Mouse (Mus musculus): ENCODE data around the gene Rint1. TPM values are rescaled to one million over a fixed set of nuclear protein-coding genes. Genes with fewer than 3 reads are reported as not detected.

The Rint1 gene
- polyA plus RNA-seq, 1 experiment from 2014 or later: 36.5 TPM

- Histone ChIP-seq H3K27me3 (replicated peaks; ENCODE audit: low read depth, poor library complexity, severe bottlenecking) (no peaks in the 10 kb centered on the region), H3K27ac (replicated peaks) (no peak overlapping the region), H3K4me3 (no peak overlapping the region), H3K9me3 (no peaks in the 10 kb centered on the region), H3K36me3 (replicated peaks) (peaks cover 85% of the 10 kb centered on the region), H3K4me1 (no peaks in the 10 kb centered on the region)
- no peak for DNase-seq (ENCODE audit: low spot score)
- whole genome bisulfite sequencing: 78% methylated on average over 7 of the region's 7 CpGs
These were observed 71.1 kb downstream of the Rint1 start for GRCm38 (mm10) chr5:23858643-23859042.

- 88% methylated on average over 1 of the region's 1 CpGs for WGBS
- Histone ChIP-seq H3K36me3 (replicated peaks) (peaks cover 80% of the 10 kb centered on the region), H3K4me3 (no peak overlapping the region), H3K9me3 (no peaks in the 10 kb centered on the region), H3K4me1 (no peaks in the 10 kb centered on the region), H3K27me3 (replicated peaks; ENCODE audit: low read depth, poor library complexity, severe bottlenecking) (no peaks in the 10 kb centered on the region), H3K27ac (replicated peaks) (no peak overlapping the region)
- no peak for DNase-seq (ENCODE audit: low spot score)
These were observed 71.7 kb downstream of the Rint1 start for GRCm38 (mm10) chr5:23859087-23859718.

GRCm38 (mm10) chr5:23859896-23860295 is 72.4 kb downstream of the Rint1 start:
- H3K27ac ChIP-seq (replicated peaks): no peak overlapping the region
- no peaks in the 10 kb centered on the region for H3K27me3 ChIP-seq (replicated peaks; ENCODE audit: low read depth, poor library complexity, severe bottlenecking)
- WGBS: 80% methylated on average over 5 of the region's 5 CpGs
- no peak for DNase-seq (ENCODE audit: low spot score)
- H3K9me3 ChIP-seq: no peaks in the 10 kb centered on the region
- peaks cover 73% of the 10 kb centered on the region for H3K36me3 ChIP-seq (replicated peaks)
- H3K4me1 ChIP-seq: no peaks in the 10 kb centered on the region
- no peak overlapping the region for H3K4me3 ChIP-seq

GRCm38 (mm10) chr5:23861721-23862120 is 74.2 kb downstream of the Rint1 start:
- H3K9me3 ChIP-seq: no peaks in the 10 kb centered on the region
- DNase-seq (ENCODE audit: low spot score): no peak

GRCm38 (mm10) chr5:23862291-23862690 is 74.8 kb downstream of the Rint1 start:
- Histone ChIP-seq H3K9me3 (no peaks in the 10 kb centered on the region), H3K4me3 (no peak overlapping the region), H3K27me3 (replicated peaks; ENCODE audit: low read depth, poor library complexity, severe bottlenecking) (no peaks in the 10 kb centered on the region), H3K36me3 (replicated peaks) (peaks cover 49% of the 10 kb centered on the region), H3K27ac (replicated peaks) (no peak overlapping the region), H3K4me1 (no peaks in the 10 kb centered on the region)
- no peak for DNase-seq (ENCODE audit: low spot score)
- WGBS: 90% methylated on average over 5 of the region's 5 CpGs

More at GRCm38 (mm10) chr5:23861721-23862120, 74.2 kb downstream of the Rint1 start:
- no peak overlapping the region for H3K4me3 ChIP-seq
- H3K27ac ChIP-seq (replicated peaks): no peak overlapping the region
- no peaks in the 10 kb centered on the region for H3K27me3 ChIP-seq (replicated peaks; ENCODE audit: low read depth, poor library complexity, severe bottlenecking)
- peaks cover 55% of the 10 kb centered on the region for H3K36me3 ChIP-seq (replicated peaks)
- H3K4me1 ChIP-seq: no peaks in the 10 kb centered on the region
- 94% methylated on average over 9 of the region's 9 CpGs for WGBS

GRCm38 (mm10) chr5:23863166-23864053 is 75.9 kb downstream of the Rint1 start:
- WGBS: 87% methylated on average over 7 of the region's 7 CpGs
- no peak for DNase-seq (ENCODE audit: low spot score)
- no peaks in the 10 kb centered on the region for H3K9me3 ChIP-seq
- no peaks in the 10 kb centered on the region for H3K27me3 ChIP-seq (replicated peaks; ENCODE audit: low read depth, poor library complexity, severe bottlenecking)
- peaks cover 38% of the 10 kb centered on the region for H3K36me3 ChIP-seq (replicated peaks)
- H3K4me3 ChIP-seq: no peak overlapping the region
- H3K4me1 ChIP-seq: no peaks in the 10 kb centered on the region
- H3K27ac ChIP-seq (replicated peaks): no peak overlapping the region

- H3K36me3 ChIP-seq (replicated peaks): peaks cover 29% of the 10 kb centered on the region
- H3K9me3 ChIP-seq: no peaks in the 10 kb centered on the region
- H3K27me3 ChIP-seq (replicated peaks; ENCODE audit: low read depth, poor library complexity, severe bottlenecking): no peaks in the 10 kb centered on the region
- no peak for DNase-seq (ENCODE audit: low spot score)
- no peaks in the 10 kb centered on the region for H3K4me1 ChIP-seq
- 90% methylated on average over 13 of the region's 13 CpGs for WGBS
- no peak overlapping the region for H3K27ac ChIP-seq (replicated peaks)
- no peak overlapping the region for H3K4me3 ChIP-seq
These were observed 76.8 kb downstream of the Rint1 start for GRCm38 (mm10) chr5:23864054-23864965.

- Histone ChIP-seq H3K27me3 (replicated peaks; ENCODE audit: low read depth, poor library complexity, severe bottlenecking) (no peaks in the 10 kb centered on the region), H3K36me3 (replicated peaks) (peaks cover 12% of the 10 kb centered on the region), H3K4me3 (no peak overlapping the region), H3K9me3 (no peaks in the 10 kb centered on the region), H3K4me1 (no peaks in the 10 kb centered on the region), H3K27ac (replicated peaks) (no peak overlapping the region)
- no peak for DNase-seq (ENCODE audit: low spot score)
- 88% methylated on average over 5 of the region's 5 CpGs for WGBS
These were observed 78.4 kb downstream of the Rint1 start for GRCm38 (mm10) chr5:23865941-23866340.

Other genes starting within 250 kb of the Rint1 start
- 48.5 and 57.1 TPM in 2 replicates for gene Srpk2, start 103.1 kb upstream of the Rint1 start, polyA plus RNA-seq (2016; fragmentation: Nextera tagmentation; extraction: Ambion mirVana)
- gene Pus7, start 4.0 kb upstream of the Rint1 start, polyA plus RNA-seq (2016; fragmentation: Nextera tagmentation; extraction: Ambion mirVana): 42.9 and 45.9 TPM in 2 replicates
- 147 and 150 TPM in 2 replicates for gene Tomm7, start 56.5 kb downstream of the Rint1 start, polyA plus RNA-seq (2016; fragmentation: Nextera tagmentation; extraction: Ambion mirVana)
- 25.9 and 26.9 TPM in 2 replicates for gene Fam126a, start 243.0 kb downstream of the Rint1 start, polyA plus RNA-seq (2016; fragmentation: Nextera tagmentation; extraction: Ambion mirVana)